Mouse (Mus musculus) myocyte (in vitro differentiated cells): ENCODE data around the gene Fto.

Experiments used
- CEBPB ChIP-seq: IDR thresholded peaks from 2 replicates; pipeline ENCODE4 v1.6.1; 2011; ENCODE audit warnings: mild to moderate bottlenecking, moderate library complexity; ENCODE audit not compliant: poor library complexity, insufficient read depth, severe bottlenecking
- POLR2A ChIP-seq: IDR thresholded peaks from one replicate; pipeline ENCODE4 v1.6.1; 2011; ENCODE audit warnings: low read depth, mild to moderate bottlenecking, control low read depth, moderate library complexity; ENCODE audit not compliant: insufficient read length
- POLR2AphosphoS2 ChIP-seq: IDR thresholded peaks from one replicate; pipeline ENCODE4 v1.6.1; 2011; ENCODE audit warnings: low read depth, control low read depth; ENCODE audit not compliant: insufficient read length
- TCF3 ChIP-seq: IDR thresholded peaks from one replicate; pipeline ENCODE4 v1.6.1; 2011; ENCODE audit warnings: low read depth, control low read depth; ENCODE audit not compliant: insufficient read length
- USF1 ChIP-seq: IDR thresholded peaks from one replicate; pipeline ENCODE4 v1.6.1; 2011; ENCODE audit warnings: low read depth, mild to moderate bottlenecking, control low read depth, moderate library complexity

DNA sequence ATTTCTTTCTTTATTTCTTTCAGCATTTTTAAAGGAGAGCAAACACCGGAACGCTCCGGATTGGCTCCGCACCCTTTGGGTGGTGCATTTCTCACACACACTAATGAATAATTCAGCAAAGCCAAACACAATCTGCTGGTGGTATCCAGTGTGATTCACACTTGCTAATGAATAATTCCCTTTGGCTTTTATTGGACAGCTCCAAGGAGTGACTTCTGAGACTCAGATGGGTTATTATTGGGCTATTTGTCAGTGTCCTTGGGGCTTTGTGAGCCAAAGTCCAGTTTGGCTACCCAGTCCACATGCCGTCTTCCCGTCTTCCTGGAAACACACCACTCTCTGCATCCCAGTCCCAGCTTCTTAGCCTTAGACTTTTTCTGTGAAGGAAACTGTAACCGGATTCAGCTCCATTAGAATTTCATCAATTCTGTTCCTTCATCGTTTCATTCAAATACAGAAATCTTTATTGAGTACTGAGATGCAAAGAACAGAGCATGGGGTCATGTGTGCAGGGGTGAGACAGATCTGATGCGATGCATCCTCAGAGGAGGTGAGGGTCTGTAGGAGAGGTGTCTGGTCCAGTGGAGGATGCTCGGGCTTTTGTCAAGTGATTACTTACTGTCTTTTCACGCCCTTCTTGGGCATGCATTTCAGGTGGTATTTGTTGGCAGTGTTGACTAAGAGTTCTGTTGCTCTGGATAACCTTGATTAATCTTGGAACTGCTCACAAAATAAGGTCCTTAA is 42.8 kb downstream of the Fto start:
- TF ChIP-seq CEBPB (no peak), POLR2A (no peak), POLR2AphosphoS2 (no peak), TCF3 (no peak), USF1 (no peak)
